Mouse (Mus musculus): ENCODE results near the gene Cul1. TPM values are rescaled to one million over a fixed set of nuclear protein-coding genes. Genes with fewer than 3 reads are reported as not detected.

Cul1 gene
- polyA plus RNA-seq, 1 experiment from 2014 or later = 141 TPM

DNA sequence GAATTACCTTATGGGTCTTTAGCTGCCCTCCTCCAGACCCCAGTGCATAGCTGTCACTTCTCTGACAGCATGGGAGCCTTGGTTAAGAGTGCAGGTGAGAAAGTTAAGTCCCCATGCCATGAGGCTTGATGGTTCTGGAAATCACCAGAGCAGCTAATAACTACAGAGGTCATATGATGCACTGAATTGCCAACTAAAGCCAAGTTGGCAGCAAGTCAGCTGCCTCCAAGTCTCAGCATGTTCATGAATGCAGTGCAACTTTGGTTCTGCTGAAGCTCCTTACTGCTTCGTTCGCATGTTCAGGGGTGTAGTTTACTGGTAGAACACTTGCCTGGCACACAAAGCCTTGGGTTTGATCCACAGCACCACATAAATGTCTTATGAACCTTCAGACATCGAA lies 69.2 kb downstream of the Cul1 start:
- Histone ChIP-seq H3K4me3 (replicated peaks; ENCODE audit: low read depth, low read length) (no peak overlapping the region), H3K9ac (replicated peaks; ENCODE audit: low read length) (no peak overlapping the region), H3K4me2 (ENCODE audit: low read length) (no peak overlapping the region), H3K27me3 (ENCODE audit: control insufficient read depth, insufficient read depth, low read length) (no peaks in the 10 kb centered on the region), H3K27ac (replicated peaks; ENCODE audit: low read depth, low read length) (no peak overlapping the region), H3K36me3 (ENCODE audit: control insufficient read depth, insufficient read depth, low read length) (peaks cover 93% of the 10 kb centered on the region), H3K9me3 (ENCODE audit: control insufficient read depth, low read length) (no peaks in the 10 kb centered on the region), H3K4me1 (ENCODE audit: control insufficient read depth, insufficient read depth, low read length) (no peaks in the 10 kb centered on the region)
- WGBS = 97% methylated on average over 3 of the region's 3 CpGs
- no peak for ATAC-seq (ENCODE audit: low FRiP score, low TSS enrichment)
- no peak for DNase-seq

DNA sequence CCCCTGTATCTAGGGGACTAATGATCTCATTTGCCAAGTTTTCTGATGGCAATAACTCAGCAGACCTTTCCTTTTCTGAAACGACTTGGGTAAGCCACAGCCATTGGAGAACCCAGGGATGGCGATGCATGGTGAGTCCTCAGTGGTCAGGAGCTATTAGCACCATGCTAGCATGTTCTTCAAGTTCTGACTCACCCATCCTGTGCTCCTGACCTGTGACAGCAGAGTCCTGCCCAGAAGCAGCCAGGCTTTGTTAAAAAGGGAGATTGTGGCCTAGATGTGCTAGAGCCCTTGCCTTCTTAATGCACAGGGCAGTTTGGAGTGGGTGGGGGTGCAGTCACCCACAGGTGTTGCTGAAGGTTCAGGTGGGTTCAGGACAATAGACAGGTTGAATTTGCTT lies 71.8 kb downstream of the Cul1 start:
- H3K36me3 ChIP-seq (ENCODE audit: control insufficient read depth, insufficient read depth, low read length) = peaks cover 94% of the 10 kb centered on the region
- ATAC-seq (ENCODE audit: low FRiP score, low TSS enrichment) (no peak), DNase-seq (no peak)
- H3K4me1 ChIP-seq (ENCODE audit: control insufficient read depth, insufficient read depth, low read length) = no peaks in the 10 kb centered on the region
- H3K4me3 ChIP-seq (replicated peaks; ENCODE audit: low read depth, low read length) = no peak overlapping the region
- no peak overlapping the region for H3K27ac ChIP-seq (replicated peaks; ENCODE audit: low read depth, low read length)
- no peak overlapping the region for H3K4me2 ChIP-seq (ENCODE audit: low read length)
- no peaks in the 10 kb centered on the region for H3K9me3 ChIP-seq (ENCODE audit: control insufficient read depth, low read length)
- H3K9ac ChIP-seq (replicated peaks; ENCODE audit: low read length) = no peak overlapping the region
- 94% methylated on average over 2 of the region's 2 CpGs for WGBS
- H3K27me3 ChIP-seq (ENCODE audit: control insufficient read depth, insufficient read depth, low read length) = no peaks in the 10 kb centered on the region

DNA sequence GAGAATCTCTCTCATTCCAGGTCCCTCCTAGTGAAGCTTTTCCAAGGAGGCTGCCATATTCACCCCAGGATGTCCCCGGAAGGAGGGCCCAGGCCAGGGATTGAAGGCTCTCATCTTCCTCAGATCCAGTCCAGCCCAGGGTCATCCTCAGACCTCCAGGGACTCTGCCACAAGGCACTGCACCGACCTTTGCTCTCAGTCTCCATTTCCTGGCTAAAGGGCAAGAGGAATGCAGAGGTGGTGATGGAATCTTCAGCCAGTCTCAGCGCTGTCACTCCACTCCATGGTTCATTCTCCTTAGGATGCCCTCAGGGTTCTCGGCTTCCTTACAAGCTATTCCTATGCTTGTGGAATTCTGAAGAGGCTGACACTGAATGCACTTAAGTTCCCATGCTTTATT lies 73.2 kb downstream of the Cul1 start:
- DNase-seq (no peak), ATAC-seq (ENCODE audit: low FRiP score, low TSS enrichment) (no peak)
- no peaks in the 10 kb centered on the region for H3K4me1 ChIP-seq (ENCODE audit: control insufficient read depth, insufficient read depth, low read length)
- H3K4me2 ChIP-seq (ENCODE audit: low read length) = no peak overlapping the region
- WGBS = 79% methylated on average over 4 of the region's 4 CpGs
- no peaks in the 10 kb centered on the region for H3K27me3 ChIP-seq (ENCODE audit: control insufficient read depth, insufficient read depth, low read length)
- H3K9me3 ChIP-seq (ENCODE audit: control insufficient read depth, low read length) = no peaks in the 10 kb centered on the region
- peaks cover 95% of the 10 kb centered on the region for H3K36me3 ChIP-seq (ENCODE audit: control insufficient read depth, insufficient read depth, low read length)
- no peak overlapping the region for H3K9ac ChIP-seq (replicated peaks; ENCODE audit: low read length)
- no peak overlapping the region for H3K4me3 ChIP-seq (replicated peaks; ENCODE audit: low read depth, low read length)
- H3K27ac ChIP-seq (replicated peaks; ENCODE audit: low read depth, low read length) = no peak overlapping the region

DNA sequence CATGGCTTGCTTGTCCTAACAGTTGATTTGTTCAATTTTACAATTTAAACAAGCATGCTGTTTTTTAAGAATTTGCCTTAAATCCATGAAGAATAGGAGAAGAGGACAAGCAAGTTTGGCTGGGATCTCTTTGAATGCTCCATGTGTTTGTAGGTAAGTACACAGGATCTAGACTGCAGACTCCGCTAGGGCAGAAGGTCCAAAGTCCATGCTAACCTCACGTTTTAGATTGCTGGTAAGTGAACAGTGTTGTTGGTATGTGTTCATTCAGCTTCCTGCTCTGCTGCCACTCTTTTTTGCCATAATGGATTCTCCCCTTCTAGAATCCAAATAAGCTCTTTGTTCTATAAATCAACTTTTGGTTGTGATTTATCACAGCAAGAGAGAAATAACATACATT lies 73.9 kb downstream of the Cul1 start:
- H3K36me3 ChIP-seq (ENCODE audit: control insufficient read depth, insufficient read depth, low read length) = peaks cover 95% of the 10 kb centered on the region
- ATAC-seq (ENCODE audit: low FRiP score, low TSS enrichment) (no peak), DNase-seq (no peak)
- no peaks in the 10 kb centered on the region for H3K27me3 ChIP-seq (ENCODE audit: control insufficient read depth, insufficient read depth, low read length)
- no peaks in the 10 kb centered on the region for H3K9me3 ChIP-seq (ENCODE audit: control insufficient read depth, low read length)
- no peak overlapping the region for H3K9ac ChIP-seq (replicated peaks; ENCODE audit: low read length)
- no peak overlapping the region for H3K4me3 ChIP-seq (replicated peaks; ENCODE audit: low read depth, low read length)
- H3K4me2 ChIP-seq (ENCODE audit: low read length) = no peak overlapping the region
- no peaks in the 10 kb centered on the region for H3K4me1 ChIP-seq (ENCODE audit: control insufficient read depth, insufficient read depth, low read length)
- WGBS = 83% methylated on average over 2 of the region's 2 CpGs
- H3K27ac ChIP-seq (replicated peaks; ENCODE audit: low read depth, low read length) = no peak overlapping the region

DNA sequence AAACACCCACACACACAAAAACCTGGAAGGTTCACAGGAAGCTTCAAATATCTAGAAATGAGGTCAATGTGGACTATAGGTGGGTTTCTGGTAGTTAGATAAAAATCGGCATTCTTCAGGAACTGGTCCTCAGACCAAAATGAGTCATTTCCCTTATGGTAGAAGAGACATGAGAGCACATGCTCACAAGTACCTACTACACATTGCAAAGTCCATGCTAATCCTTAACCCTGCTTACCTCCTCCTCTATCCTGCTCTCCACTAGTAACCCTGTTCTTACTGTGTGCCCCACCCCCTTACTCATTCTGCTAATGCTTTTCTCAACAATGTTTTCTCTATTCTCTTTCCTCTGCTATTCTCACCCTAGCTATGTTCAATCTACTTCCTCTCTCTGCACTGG lies 74.5 kb downstream of the Cul1 start:
- no peak for ATAC-seq (ENCODE audit: low FRiP score, low TSS enrichment)
- Histone ChIP-seq H3K9ac (replicated peaks; ENCODE audit: low read length) (no peak overlapping the region), H3K9me3 (ENCODE audit: control insufficient read depth, low read length) (no peaks in the 10 kb centered on the region), H3K4me1 (ENCODE audit: control insufficient read depth, insufficient read depth, low read length) (no peaks in the 10 kb centered on the region), H3K27me3 (ENCODE audit: control insufficient read depth, insufficient read depth, low read length) (no peaks in the 10 kb centered on the region), H3K36me3 (ENCODE audit: control insufficient read depth, insufficient read depth, low read length) (peaks cover 96% of the 10 kb centered on the region), H3K4me3 (replicated peaks; ENCODE audit: low read depth, low read length) (no peak overlapping the region), H3K27ac (replicated peaks; ENCODE audit: low read depth, low read length) (no peak overlapping the region), H3K4me2 (ENCODE audit: low read length) (no peak overlapping the region)
- WGBS = 93% methylated on average over 1 of the region's 1 CpGs
- no peak for DNase-seq

DNA sequence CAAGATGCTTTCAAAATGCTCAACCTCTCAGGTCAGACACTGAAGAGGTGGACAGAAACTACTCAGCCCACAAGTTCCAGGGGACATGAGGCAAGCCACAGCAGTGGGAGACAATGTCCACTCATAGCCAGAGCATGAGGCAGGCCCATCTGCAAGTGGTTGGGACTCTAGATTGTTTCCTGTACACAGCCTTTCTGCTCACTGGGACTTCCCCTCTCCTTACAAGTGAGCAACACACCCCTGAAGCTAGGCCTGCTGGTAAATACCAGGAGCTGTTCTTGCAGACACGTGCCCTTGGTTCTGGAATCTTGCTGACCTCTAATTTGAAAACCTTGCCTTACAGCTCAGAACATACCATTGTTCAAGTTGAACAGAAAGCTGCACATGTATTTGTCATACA lies 79.3 kb downstream of the Cul1 start:
- no peak for ATAC-seq (ENCODE audit: low FRiP score, low TSS enrichment)
- H3K36me3 ChIP-seq (ENCODE audit: control insufficient read depth, insufficient read depth, low read length) = peaks cover 91% of the 10 kb centered on the region

DNA sequence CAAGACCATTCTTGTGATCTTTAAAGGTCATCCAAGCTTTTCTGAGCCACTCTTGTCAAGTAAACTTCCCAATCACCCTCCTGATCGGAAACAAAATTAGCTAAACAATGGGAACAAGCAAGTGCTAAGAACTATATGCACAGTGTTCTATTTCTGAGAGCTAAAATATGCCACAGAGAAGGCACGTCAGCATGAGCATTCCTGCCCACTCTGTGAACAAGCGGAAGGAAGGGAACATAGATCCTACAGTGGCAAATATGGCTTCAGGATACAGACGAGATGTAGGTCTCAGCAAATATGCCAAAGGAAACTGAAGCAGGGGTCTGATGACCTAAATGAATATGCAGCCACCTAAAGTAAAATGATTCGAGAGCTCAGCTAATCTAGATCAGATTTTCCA lies 82.1 kb downstream of the Cul1 start:
- no peak overlapping the region for H3K4me3 ChIP-seq (replicated peaks; ENCODE audit: low read depth, low read length)
- H3K4me1 ChIP-seq (ENCODE audit: control insufficient read depth, insufficient read depth, low read length) = no peaks in the 10 kb centered on the region
- no peak for ATAC-seq (ENCODE audit: low FRiP score, low TSS enrichment)
- peaks cover 67% of the 10 kb centered on the region for H3K36me3 ChIP-seq (ENCODE audit: control insufficient read depth, insufficient read depth, low read length)
- WGBS = 93% methylated on average over 5 of the region's 5 CpGs
- no peak overlapping the region for H3K9ac ChIP-seq (replicated peaks; ENCODE audit: low read length)
- no peak for DNase-seq
- H3K27me3 ChIP-seq (ENCODE audit: control insufficient read depth, insufficient read depth, low read length) = no peaks in the 10 kb centered on the region
- no peaks in the 10 kb centered on the region for H3K9me3 ChIP-seq (ENCODE audit: control insufficient read depth, low read length)
- no peak overlapping the region for H3K4me2 ChIP-seq (ENCODE audit: low read length)
- H3K27ac ChIP-seq (replicated peaks; ENCODE audit: low read depth, low read length) = no peak overlapping the region

More for the DNA sequence above, 79.3 kb downstream of the Cul1 start:
- no peak for DNase-seq
- Histone ChIP-seq H3K9ac (replicated peaks; ENCODE audit: low read length) (no peak overlapping the region), H3K4me2 (ENCODE audit: low read length) (no peak overlapping the region), H3K4me3 (replicated peaks; ENCODE audit: low read depth, low read length) (no peak overlapping the region), H3K27me3 (ENCODE audit: control insufficient read depth, insufficient read depth, low read length) (no peaks in the 10 kb centered on the region), H3K4me1 (ENCODE audit: control insufficient read depth, insufficient read depth, low read length) (no peaks in the 10 kb centered on the region), H3K9me3 (ENCODE audit: control insufficient read depth, low read length) (no peaks in the 10 kb centered on the region), H3K27ac (replicated peaks; ENCODE audit: low read depth, low read length) (no peak overlapping the region)
- 81% methylated on average over 1 of the region's 1 CpGs for WGBS

DNA sequence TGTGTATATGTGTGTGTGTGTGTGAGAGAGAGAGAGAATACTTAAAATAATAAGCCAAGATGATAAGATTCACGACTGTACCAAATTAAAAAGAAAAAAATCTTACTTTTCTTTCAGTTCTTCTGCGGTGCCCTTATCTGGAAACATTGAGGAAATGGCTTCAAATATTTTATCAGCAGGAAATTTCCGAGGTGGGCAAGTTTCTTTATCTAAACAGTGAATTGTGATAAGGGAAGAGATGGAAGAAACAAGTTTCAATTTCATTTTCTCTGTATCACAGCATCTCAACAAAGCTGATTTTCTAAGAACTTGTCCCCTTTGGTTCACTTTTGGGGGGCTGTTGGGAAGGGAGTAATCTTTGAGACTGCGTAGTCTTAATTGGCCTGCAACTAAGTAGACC lies 99.1 kb downstream of the Cul1 start:
- Histone ChIP-seq H3K27me3 (ENCODE audit: control insufficient read depth, insufficient read depth, low read length) (no peaks in the 10 kb centered on the region), H3K4me1 (ENCODE audit: control insufficient read depth, insufficient read depth, low read length) (no peaks in the 10 kb centered on the region), H3K9me3 (ENCODE audit: control insufficient read depth, low read length) (no peaks in the 10 kb centered on the region), H3K4me2 (ENCODE audit: low read length) (no peak overlapping the region), H3K36me3 (ENCODE audit: control insufficient read depth, insufficient read depth, low read length) (peaks cover 83% of the 10 kb centered on the region), H3K9ac (replicated peaks; ENCODE audit: low read length) (no peak overlapping the region), H3K4me3 (replicated peaks; ENCODE audit: low read depth, low read length) (no peak overlapping the region), H3K27ac (replicated peaks; ENCODE audit: low read depth, low read length) (no peak overlapping the region)
- DNase-seq = no peak
- WGBS = 95% methylated on average over 4 of the region's 4 CpGs
- ATAC-seq (ENCODE audit: low FRiP score, low TSS enrichment) = no peak

DNA sequence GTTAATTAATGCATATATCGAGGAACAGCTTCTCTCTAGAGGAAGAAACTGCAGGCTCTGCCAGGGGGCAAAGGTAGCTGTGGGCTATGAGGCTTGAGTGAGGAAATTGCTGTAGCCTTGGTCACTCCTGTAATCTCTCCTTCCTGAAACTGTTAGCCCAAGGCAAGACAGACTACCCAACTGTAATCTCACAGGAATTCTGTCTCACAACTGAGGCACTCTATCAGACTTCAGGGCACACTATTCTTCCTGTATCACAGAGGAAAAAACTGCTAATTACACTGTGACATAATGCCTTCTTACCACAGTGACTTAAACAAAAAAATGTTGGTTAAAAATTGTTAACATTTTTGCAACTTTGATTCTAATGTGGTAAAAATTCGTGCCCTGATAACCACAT lies 106.1 kb downstream of the Cul1 start:
- no peak for ATAC-seq (ENCODE audit: low FRiP score, low TSS enrichment)
- 79% methylated on average over 2 of the region's 2 CpGs for WGBS

More for the DNA sequence above, 106.1 kb downstream of the Cul1 start:
- Histone ChIP-seq H3K36me3 (ENCODE audit: control insufficient read depth, insufficient read depth, low read length) (peaks cover 58% of the 10 kb centered on the region), H3K9me3 (ENCODE audit: control insufficient read depth, low read length) (no peaks in the 10 kb centered on the region), H3K4me1 (ENCODE audit: control insufficient read depth, insufficient read depth, low read length) (no peaks in the 10 kb centered on the region), H3K4me3 (replicated peaks; ENCODE audit: low read depth, low read length) (no peak overlapping the region), H3K27me3 (ENCODE audit: control insufficient read depth, insufficient read depth, low read length) (no peaks in the 10 kb centered on the region), H3K9ac (replicated peaks; ENCODE audit: low read length) (no peak overlapping the region), H3K4me2 (ENCODE audit: low read length) (no peak overlapping the region), H3K27ac (replicated peaks; ENCODE audit: low read depth, low read length) (no peak overlapping the region)
- no peak for DNase-seq
